Mouse (Mus musculus): ENCODE measurements around the gene Mks1.
"Not testable (repeated sequence)": the region's sequence is repeated elsewhere in the genome, so short reads cannot be mapped to it uniquely, and the experiment has no call there.

Gene Mks1

DNA sequence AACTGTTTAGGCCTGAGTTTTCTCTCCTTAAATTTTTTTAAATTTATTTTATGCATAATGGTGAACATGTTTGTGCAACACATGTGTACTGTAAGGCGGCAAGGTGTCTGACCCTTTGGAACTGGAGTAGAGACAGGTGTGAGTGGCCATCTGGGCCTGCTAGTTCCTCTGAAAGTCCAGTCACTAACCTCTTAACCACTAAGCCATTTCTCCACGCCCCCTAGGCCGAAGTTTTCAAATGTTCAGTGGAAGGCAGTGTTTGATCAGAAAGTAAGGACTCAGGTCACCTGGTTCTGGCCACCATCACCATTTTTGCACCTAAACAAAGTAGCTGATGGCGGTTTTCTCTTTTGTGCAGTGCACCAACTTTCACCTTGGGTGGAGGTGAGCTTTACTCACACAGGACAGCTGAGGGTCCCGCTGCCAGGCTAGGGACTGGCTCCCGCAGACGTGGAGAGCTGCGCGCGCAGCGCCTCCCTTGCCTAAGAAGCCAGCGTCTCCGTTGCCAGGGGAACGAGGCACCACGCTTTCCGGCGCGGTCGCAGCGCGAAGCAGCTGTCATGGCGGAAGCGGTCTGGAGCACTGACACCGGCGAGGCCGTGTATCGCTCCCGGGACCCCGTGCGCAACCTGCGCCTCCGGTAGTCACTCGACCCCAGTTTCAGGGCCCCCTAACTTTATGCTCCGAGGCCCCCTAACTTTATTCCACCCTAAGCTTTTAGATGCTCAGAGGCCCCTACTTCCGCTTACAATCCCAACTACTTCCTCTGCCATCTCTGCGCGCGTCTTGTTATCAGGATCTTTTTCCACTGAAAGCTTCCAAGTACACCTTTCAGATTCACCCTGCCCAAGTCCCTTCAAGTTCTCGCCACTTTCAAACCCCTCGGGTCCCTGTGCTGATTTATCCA lies at the start of gene Mks1:
Mks1 (plus strand) TSS at position 526 of the 907 bp plus-strand sequence.
- DNase-seq (ENCODE audit: extremely low read depth, insufficient read length, low spot score): no peak

DNA sequence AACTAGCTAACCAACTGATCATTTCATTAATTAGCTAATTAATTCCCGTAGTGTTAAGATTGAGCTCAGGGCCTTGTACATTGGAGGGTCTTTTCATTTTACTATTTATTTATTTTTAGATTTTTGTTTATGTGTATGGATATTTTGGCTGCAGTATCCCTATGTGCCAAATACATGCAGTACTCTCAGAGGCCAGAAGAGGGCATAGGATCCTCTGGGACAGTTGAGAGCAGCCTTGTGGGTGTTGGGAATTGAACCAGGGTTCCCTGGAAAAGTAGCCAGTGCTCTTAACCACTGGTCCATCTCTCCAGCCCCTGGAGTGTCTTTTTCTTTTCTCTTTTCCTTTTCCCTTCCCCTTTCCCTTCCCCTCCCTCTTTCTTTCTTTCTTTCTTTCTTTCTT lies 47.6 kb upstream of the Mks1 start:
- no peak for DNase-seq (ENCODE audit: extremely low read depth, insufficient read length, low spot score)

DNA sequence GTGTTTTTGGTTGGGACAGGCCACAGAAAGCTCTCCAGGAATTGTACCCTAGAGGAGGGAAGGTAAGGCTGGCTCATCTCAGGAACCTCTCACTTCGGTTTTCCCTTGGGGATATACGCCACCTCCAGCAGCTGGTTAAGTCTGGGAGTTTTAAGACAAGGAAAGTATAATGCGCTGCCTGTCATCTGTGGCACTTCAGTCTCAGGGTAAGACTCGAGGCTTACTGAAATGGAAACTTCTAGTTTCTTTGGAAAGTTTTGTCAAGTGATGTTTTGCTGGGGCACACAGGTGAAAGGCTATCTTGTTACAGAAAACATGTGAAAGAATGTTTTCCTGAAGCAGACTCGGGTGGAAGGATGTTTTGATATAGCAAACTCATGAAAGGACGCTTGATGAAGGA lies 45.6 kb upstream of the Mks1 start:
- DNase-seq (ENCODE audit: extremely low read depth, insufficient read length, low spot score): no peak

DNA sequence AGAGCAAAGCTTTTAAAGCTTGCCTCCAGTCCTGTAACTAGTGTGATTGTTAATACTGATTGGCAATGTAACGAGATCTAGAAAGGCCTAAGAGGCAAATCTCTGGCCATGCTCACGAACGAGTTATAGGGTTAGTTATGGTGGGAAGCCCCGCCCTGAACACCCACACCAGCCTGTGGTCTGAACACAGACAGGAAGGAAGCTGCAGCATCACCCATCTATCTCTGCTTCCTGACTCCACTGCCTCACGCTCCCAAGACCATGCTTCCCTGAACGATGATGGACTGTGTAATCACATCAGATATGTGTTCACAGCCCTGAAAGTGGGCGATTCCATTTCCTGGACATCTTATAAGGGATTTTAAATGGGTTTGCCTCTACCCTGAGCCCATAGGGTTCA lies 44.8 kb upstream of the Mks1 start:
- DNase-seq (ENCODE audit: extremely low read depth, insufficient read length, low spot score): no peak

DNA sequence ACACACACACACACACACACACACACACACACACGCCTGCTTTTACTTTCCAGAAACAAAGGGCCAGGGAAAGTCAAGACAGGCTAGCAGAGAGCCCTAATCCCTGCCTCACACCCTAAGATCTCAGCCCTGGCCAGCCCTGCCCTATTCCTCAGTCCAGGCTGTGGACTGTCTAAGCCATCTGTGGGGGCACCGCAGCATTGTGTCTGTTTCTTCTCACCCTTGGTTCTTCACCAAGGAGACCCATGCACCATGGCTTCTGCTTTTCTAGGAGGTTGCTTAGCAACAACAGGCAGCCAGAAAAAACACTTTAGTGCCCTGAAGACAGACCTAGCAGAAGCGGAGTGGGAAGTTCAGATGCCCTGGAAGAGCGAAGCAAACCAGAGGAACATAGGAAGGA lies 41.6 kb upstream of the Mks1 start:
- DNase-seq (ENCODE audit: extremely low read depth, insufficient read length, low spot score): no peak

DNA sequence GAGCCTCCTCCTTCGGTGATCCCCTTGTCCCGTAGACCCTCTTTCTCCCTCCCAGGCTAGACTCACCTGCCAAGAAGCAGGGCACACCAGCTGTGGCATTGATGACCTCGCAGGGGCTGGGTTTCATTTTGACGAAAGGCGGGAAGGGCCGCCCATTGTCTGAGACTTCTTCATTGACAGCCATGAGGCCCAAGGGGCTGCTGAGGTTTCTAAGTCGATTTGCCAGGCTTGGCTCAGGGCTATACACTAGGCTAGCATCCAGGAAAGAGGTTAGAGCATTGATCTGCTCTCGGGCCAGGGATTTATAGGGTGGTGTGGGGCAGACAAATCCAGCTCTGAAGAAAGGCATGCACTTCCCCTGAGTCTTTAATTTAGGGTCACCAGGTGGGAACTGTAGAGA lies 38.2 kb upstream of the Mks1 start:
- no peak for DNase-seq (ENCODE audit: extremely low read depth, insufficient read length, low spot score)

DNA sequence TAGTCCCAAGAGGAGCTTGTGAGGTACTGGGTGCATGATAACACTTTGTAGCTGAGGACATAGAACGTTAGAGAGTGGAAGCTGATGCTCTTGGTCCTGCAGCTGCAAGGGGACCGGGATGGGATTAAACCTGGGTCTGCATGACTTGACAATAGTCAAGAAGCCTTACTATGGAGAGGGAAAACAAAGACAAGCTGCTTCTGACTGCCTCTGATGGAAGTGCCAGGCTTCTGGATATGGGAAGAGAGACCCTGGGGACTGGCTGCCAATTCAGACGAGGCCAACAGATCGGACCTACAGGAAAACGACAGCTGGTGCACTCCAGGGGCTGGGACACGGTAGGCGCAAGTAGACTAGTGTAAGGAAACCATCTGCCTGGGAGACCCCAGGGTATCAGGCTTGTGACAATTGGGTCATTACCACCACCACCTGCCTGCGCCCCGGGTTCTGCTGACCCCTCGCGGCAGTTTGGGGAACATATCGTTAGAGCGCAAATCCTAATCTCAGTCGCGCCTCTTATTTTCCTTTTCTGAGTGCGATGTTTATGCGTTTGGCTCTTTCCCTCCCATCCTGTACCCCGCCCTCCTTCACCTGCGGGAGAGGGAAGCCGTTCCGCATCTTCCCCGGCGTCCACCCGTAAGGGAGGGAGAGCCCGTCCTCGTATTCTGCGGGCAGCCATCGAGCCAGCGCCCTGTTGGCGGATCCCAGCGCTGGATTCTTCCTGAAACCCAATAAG lies 36.1 kb upstream of the Mks1 start:
- no peak for DNase-seq (ENCODE audit: extremely low read depth, insufficient read length, low spot score)

DNA sequence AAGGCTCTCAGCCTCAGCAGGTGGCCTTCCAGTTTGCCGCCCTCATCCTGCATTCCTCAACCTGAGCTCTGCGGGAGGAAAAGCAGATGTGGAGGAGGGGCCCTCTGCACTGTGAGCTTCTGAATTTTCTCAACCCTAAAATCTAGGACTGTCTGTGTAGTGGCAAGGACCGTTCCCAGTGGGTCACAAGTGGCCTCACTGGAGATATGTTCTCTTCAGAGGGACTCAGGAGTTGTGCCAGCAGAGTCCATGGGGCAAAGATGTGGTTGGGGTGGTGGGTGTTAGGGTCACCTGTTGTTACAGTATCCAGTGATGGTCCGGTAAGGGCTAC lies 35.6 kb upstream of the Mks1 start:
- no peak for DNase-seq (ENCODE audit: extremely low read depth, insufficient read length, low spot score)

DNA sequence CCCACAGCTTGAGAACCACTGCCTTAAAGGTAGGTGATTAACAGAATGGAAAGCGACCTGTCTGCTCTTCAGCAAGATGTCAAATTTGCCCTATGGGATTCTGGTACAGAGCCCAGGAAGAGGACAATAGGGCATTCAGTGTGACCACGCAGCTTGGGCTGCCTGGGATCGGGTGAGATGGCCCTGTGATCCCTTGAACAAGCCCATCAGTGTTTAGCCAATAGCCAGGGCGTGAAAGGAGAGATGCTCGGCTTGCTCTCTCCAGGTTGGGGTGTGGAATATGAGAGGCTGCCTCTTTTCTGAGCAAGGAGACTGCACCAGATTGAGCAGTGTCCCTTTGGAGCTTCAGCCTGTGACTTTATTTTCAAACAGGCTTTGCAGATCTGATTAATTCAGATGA lies 31.5 kb upstream of the Mks1 start:
- no peak for DNase-seq (ENCODE audit: extremely low read depth, insufficient read length, low spot score)

DNA sequence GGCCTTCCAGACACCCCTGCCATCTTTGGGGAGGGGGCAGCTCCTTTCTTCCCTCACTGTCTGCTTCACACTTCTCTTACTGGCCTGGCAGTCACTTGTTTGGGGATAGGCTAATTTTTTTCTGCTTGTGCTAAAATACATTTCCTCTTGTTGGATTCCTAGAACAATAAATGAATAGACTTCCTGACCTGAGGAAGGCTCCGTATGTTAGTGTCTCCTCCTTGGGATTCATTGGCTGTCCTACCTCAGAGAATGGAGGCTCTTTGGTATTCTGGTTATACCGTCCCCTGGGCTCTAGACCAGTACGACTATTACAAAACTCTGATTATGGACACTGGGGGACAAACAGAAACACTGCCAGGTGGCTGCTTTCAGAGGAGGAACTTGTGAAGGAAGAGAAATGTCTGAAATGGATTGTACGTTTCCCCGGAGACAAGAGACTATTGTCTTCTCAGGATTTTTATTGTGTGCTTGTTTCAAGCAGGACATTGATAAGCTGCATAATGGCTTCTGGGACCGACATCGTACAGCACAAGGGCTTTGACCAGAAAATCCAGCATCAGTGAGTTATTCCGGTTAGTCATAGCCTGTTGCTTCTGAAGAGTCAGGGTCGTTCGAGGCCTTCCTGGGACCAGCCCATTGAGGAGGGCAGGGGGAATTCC lies 24.6 kb upstream of the Mks1 start, which contains the start of gene Lpo:
Lpo (minus strand) TSS at position 51 of the 662 bp plus-strand sequence.
- DNase-seq (ENCODE audit: extremely low read depth, insufficient read length, low spot score): no peak

DNA sequence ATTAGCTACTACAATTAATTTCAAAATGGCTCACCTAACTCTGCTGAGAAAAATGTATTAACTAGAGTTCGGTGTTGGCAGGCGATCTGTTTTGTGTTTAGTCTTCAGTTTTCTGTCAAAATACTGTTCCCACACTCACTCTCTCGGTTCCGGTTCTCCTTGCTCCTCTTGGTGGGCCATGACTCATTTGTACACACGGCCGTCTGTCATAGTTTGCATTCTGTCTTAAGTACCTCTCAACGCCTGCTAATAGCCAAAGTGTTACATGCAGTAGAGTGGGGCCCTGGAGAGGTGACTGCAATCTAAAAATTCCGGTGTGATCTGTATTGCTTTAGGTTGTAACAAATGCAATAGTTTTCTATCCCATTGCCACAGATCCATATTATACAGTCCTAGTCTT lies 12.3 kb upstream of the Mks1 start:
- DNase-seq (ENCODE audit: extremely low read depth, insufficient read length, low spot score): no peak

DNA sequence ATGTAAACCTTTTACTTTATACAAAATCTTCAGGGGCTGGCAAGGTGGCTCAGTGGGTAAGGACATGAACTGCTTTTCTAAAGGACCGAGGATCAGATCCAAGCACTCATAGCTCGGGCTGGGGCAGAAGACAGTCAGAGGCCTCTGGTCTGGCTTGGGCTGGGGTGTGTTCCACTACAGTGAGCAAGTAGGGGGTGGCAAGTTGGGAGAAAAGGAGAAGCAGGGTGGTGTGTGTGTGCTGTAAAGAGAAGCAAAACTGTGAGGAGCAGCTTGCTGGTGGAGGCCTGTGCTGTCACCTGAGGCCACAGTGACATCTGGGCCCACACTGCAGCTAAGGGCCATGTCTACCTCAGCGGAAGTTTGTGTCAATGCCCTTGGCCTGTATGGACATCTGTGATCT lies 11.6 kb upstream of the Mks1 start:
- DNase-seq (ENCODE audit: extremely low read depth, insufficient read length, low spot score): no peak

DNA sequence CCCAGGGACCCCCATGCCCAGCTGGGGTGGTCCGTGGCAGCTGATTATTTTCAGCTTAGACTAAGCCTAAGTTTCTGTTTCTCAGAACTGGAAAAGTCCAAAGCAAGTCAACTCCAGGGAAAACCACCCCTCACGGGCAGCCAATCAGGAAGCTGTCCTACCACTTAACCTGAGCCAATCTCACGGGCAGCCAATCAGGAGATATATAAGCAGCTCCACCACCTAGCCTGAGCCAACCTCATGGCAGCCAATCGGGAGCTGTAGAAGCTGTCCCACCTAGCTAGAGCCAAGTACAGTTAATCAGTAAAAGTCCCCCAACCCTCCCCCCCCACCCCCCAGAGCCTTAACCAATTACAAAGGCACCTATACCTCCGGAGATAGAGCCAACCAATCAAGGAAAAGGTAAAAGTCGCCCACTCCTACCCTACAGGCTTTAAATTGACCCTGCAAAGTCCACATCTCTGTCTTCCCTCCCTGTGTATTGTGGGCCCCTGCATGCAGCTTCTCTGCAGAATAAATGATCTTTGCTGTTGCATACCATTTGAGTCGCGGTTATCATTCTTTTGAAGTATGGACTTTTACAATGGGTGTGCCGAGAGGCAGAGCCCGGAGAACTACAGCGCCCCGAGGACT lies 5.9 kb upstream of the Mks1 start:
- no peak for DNase-seq (ENCODE audit: extremely low read depth, insufficient read length, low spot score)

DNA sequence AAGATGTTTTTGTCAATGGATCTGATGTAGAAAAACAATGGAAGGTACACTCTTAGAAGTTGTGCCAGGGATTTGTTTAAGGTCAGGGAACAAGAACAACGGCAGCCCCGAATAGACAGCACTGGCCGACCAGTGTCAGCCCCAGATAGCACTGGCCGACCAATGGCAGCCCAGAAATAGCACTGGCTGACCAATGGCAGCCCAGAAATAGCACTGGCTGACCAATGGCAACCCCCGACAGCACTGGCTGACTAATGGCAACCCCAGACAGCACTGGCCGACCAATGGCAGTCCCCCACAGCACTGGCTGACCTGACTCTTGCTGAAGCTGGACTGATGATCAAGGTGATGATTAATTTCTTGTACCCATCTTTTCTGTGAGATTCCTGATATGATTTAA lies 5.1 kb upstream of the Mks1 start:
- DNase-seq (ENCODE audit: extremely low read depth, insufficient read length, low spot score): no peak

DNA sequence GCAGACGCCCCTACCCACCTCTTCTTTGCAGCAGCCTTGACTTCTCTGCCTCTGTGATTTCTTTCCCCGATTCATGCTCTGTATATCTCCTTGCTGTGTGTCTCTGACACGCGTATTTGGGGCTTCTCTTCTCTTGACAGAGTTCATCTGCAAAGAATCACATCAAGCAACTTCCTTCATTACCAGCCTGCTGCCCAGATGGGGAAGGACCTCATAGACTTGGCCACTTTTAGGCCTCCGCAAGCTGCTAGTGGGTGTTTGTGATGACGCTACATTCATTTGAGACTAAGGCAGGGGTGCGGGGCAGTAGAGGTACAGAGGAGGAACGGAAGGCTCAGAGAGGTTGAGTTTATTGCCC lies 561 bp downstream of the Mks1 start:
- DNase-seq (ENCODE audit: extremely low read depth, insufficient read length, low spot score): no peak

DNA sequence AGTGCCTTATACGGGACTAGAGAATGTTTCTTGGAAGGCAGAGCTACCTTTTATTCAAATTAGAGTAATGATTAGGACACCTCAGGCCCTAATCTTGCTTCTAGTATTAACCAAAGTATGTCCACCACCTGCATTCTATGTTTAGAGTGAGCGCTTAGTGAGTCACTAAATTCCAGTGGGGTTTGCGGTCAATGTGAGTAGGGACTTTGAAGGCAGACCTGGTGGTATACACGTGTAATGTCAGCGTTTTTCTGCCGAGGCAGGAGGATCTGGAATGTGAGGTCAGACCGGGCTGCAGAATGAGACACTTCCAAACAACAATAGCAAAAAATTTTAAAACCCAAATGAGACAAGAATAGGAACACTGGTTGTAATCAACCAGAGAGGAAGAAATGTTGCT lies 1.5 kb downstream of the Mks1 start:
- DNase-seq (ENCODE audit: extremely low read depth, insufficient read length, low spot score): no peak

DNA sequence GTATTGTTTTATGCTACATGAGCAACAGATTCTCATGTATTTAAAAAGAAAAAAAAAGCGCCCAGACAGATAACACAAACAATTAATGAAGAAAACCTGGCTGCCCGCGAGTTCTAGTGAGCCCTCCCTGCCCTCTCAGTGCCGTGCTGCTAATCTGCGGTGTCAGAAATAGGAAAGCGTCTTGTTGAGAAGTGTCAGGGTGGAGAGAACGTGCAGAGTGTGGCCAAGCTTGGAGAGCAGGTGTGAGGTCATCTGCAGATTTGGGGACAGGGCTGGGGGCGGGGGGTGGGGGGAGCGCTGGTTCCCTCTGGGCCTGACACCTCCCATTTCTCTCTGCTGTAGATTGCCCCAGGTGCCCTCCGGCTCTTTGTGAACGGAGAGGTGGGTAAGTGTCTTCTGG lies 6.3 kb downstream of the Mks1 start:
- DNase-seq (ENCODE audit: extremely low read depth, insufficient read length, low spot score): no peak

DNA sequence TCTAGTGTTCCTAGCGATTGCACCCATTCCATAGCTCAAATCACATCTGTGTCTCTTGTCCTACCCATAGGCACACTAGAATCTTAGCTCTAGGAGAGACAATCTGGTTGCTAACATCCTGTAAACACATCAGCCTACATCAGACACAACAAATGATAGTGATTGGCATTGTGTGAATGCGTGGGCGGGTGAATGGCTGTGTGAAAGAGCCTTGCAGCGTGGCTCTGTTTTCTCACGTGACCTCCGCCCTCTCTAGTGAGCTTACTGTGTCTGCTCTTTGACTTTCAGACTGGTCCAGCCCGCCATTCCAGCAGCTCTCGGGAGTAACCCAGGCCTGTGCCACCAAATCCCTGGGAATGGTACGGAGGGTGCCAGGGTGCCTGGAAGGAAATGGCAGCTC lies 7.4 kb downstream of the Mks1 start:
- no peak for DNase-seq (ENCODE audit: extremely low read depth, insufficient read length, low spot score)

DNA sequence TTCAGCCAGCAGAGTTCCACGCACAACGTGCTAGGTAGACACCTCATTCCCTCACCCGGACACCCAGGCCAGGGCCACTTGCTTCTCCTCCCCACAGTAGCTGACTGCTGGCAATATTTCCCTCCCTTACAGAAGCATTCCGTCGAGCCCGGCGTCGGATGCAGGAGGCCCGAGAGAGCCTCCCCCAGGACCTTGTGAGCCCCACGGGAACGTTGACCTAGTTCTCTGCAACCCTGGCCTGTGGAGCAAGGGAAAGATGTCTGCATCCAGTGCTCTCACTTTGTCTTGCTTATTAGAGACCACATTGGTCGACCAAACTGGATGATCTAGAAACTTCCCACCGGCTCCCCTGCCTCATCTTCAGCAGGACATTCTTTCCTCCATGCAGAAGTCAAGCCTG lies 9.8 kb downstream of the Mks1 start:
- DNase-seq (ENCODE audit: extremely low read depth, insufficient read length, low spot score): no peak

DNA sequence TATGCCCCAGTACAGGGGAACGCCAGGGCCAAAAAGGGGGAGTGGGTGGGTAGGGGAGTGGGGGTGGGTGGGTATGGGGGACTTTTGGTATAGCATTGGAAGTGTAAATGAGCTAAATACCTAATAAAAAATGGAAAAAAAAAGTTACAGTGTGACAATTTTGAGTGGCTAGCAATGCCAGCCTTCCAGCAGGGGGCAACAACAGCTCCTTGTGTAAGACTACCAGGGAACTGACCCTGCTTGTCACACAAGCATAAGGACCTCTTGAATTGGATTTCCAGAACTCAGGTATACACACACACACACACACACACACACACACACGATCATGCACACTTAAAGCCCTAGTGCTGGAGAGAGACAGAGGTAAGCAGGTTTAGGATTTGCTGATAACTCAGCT lies 13.9 kb downstream of the Mks1 start:
- DNase-seq (ENCODE audit: extremely low read depth, insufficient read length, low spot score): not testable (repeated sequence)

DNA sequence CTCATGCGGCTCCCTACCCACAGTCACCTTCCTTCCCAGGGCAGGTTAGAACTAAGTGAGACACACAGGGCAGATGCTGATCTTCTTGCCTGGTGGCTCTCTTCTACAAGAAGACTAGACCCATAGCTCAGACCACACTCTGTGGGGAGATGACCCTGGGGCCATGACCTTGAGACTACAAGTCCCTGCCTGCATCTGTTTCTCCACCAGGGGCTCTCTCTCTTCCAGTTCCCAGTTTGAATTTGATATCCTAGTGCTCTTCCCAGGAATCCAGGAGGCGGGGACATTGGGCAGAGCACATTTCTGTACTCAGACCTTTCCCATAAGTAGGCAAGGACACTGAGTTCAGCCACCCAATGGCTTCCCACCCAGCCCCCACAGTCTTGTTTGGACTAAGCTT lies 17.1 kb downstream of the Mks1 start:
- DNase-seq (ENCODE audit: extremely low read depth, insufficient read length, low spot score): no peak
